Mouse (Mus musculus): ENCODE measurements around the gene Aatk.

GRCm38 (mm10) chr11:120071065-120071464, 24.1 kb upstream of the Aatk start:
- TF ChIP-seq POLR2A (IDR thresholded peaks at IDR 0.05; ENCODE audit: control insufficient read depth, extremely low read depth, insufficient read depth, low read length, poor library complexity): no peak
- no peak for TF ChIP-seq CTCF (IDR thresholded peaks at IDR 0.05; ENCODE audit: borderline replicate concordance, control insufficient read depth, extremely low read depth, insufficient read depth, low read length, poor library complexity)

Measured in thymus, adult 2 months (tissue).